In the genomic region with DNA sequence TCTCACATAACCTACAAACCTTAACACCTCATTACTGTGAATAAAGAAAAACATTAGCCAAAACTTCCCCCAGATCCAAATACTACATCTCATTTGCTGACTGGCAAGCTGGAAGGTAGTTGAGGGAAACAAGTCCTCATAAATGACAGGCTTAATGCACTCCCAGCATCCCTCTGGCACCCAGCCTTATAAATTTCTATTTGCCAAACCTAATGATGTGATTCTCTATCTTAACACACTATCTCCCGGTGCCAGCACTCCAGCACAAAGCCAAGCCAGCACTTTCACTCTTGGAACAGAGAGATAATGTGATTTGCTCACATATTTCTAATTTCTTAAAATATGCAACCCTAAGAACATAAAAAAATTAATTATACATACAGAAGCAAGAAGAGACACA, we compare ENCODE assay signal across 17 mouse cellular contexts. TPM values are rescaled to one million over a fixed set of nuclear protein-coding genes. Genes with fewer than 3 reads are reported as not detected.
DNase-seq lines count a peak whose midpoint lies in the region; ATAC-seq and TF ChIP-seq lines count a peak whose summit lies in the region.
"Had no signal": no experiment of that assay in that cellular context is flagged by ENCODE, and none has a peak within 500 bp of the region (broad histone marks: within the 10 kb centered on the region; RNA-seq: fewer than 3 reads in every experiment).

No protein-coding gene starts in this region.

- no peak overlapping the region for H3K9ac ChIP-seq in liver, adult 2 months (ENCODE audit: low read depth, low read length)
- H3K9ac ChIP-seq: kidney, embryonic 15.5 days; limb, embryonic 13.5 days had no signal

- peak; percentile 20 for DNase-seq in cerebellum, adult 11 months
- DNase-seq in liver, adult 2 months (ENCODE audit: extremely low read depth, low read depth, low spot score): peak; percentile 21
- DNase-seq in liver: no peak
- peak; percentile 34 for DNase-seq in cerebellum, adult 8-10 months
- peak; percentile 55 for DNase-seq in layer of hippocampus, adult 9-11 months
- DNase-seq in thymus, postnatal 14 days: no peak
- no peak for DNase-seq in thymus, postnatal 4 days
- DNase-seq: adrenal gland, adult 8-10 months; lung, adult 18-20 months; thymus, postnatal 36 days had no signal

- H3K27ac ChIP-seq in liver, adult 2 months (replicated peaks; ENCODE audit: insufficient read depth, low read depth, low read length): no peak overlapping the region
- H3K27ac ChIP-seq: kidney, embryonic 15.5 days; left cerebral cortex, adult 2 months; limb, embryonic 13.5 days had no signal

- H3K27me3 ChIP-seq in liver, adult 2 months (ENCODE audit: control insufficient read depth, insufficient read depth, low read length): no peaks in the 10 kb centered on the region
- H3K27me3 ChIP-seq: CH12.LX; kidney, embryonic 15.5 days; limb, embryonic 13.5 days had no signal

- 0 out of 2 replicates have a peak, but pooled peaks cover 2% of the 10 kb centered on the region for H3K36me3 ChIP-seq in liver, adult 2 months (ENCODE audit: control insufficient read depth, insufficient read depth, low read length)

- H3K4me1 ChIP-seq in liver, adult 2 months (ENCODE audit: control insufficient read depth, insufficient read depth, low read length): no peaks in the 10 kb centered on the region; the same call in 1 of the 2 replicates
- H3K4me1 ChIP-seq: limb, embryonic 13.5 days had no signal

- 19% methylated on average over 1 of the region's 1 CpGs for WGBS in liver, adult 2 months

- ATAC-seq in cerebellum, adult (ENCODE audit: insufficient number of reproducible peaks, low FRiP score, low TSS enrichment): no peak
- ATAC-seq: inflammation-experienced regulatory T-cells, adult 6 months had no signal

- peaks cover 2% of the 10 kb centered on the region; the same call in 1 of the 2 replicates for H3K79me2 ChIP-seq in liver, adult 2 months (ENCODE audit: control insufficient read depth, insufficient read depth, low read length)

- no peak for TF ChIP-seq CTCF in liver, adult 2 months (IDR thresholded peaks at IDR 0.05; ENCODE audit: low read depth, low read length)

- no peak overlapping the region for H3K4me3 ChIP-seq in liver, adult 2 months (ENCODE audit: insufficient read depth, low read depth, low read length)
- H3K4me3 ChIP-seq: erythroblast, embryonic 14.5 days; kidney, embryonic 15.5 days; left cerebral cortex, adult 2 months; limb, embryonic 13.5 days had no signal

- TF ChIP-seq POLR2A in liver, adult 2 months (IDR thresholded peaks at IDR 0.05; ENCODE audit: extremely low read depth, insufficient read depth, low read length): no peak

RNA-seq across cellular contexts. Expression of gene Fbxl17, which starts 34.6 kb away (rescaled TPM):
- 12.2 and 14.3 TPM in 2 replicates for total RNA-seq in liver, adult 2 months (2014; rRNA removed)
- 5.4 TPM in 2 replicates for polyA plus RNA-seq in liver, adult 2 months (2012; rRNA removed)

Comparison
In these comparisons a context has a peak if more than half of its experiments do, and no peak if none do; other contexts are left out.
1. DNase-seq: peak in cerebellum, adult 11 months (single experiment), liver, adult 2 months (single experiment), cerebellum, adult 8-10 months (single experiment) and layer of hippocampus, adult 9-11 months (single experiment); none in liver (single experiment), thymus, postnatal 14 days (single experiment) and thymus, postnatal 4 days (single experiment).